Mouse (Mus musculus) spleen, postnatal 4 days (tissue): ENCODE data around the gene Ostn.

Experiments used
- DNase-seq, 2 experiments: peaks; one replicate each; pipeline ENCODE4 v3.0.0; 2022; ENCODE audit warnings: low spot score in 2 of 2

The Ostn gene

GRCm38 (mm10) chr16:27387634-27388611 is 80.6 kb downstream of the Ostn start:
- DNase-seq, result no peak

- peak; percentile 55 to 79 for DNase-seq
Observed at GRCm38 (mm10) chr16:27388761-27389451, 81.6 kb downstream of the Ostn start, which contains the start of gene Ccdc50. Gene Ccdc50 (plus strand): TSS chr16:27388869.

GRCm38 (mm10) chr16:27389534-27390282 is 82.4 kb downstream of the Ostn start:
- no peak for DNase-seq

GRCm38 (mm10) chr16:27390306-27390705 is 83.0 kb downstream of the Ostn start:
- no peak for DNase-seq

GRCm38 (mm10) chr16:27391845-27392244 is 84.6 kb downstream of the Ostn start:
- no peak for DNase-seq

- DNase-seq, result no peak
Observed at GRCm38 (mm10) chr16:27395251-27396037, 88.2 kb downstream of the Ostn start.

GRCm38 (mm10) chr16:27396951-27397350 is 89.7 kb downstream of the Ostn start:
- DNase-seq, result no peak

- DNase-seq, result no peak
Observed at GRCm38 (mm10) chr16:27399026-27399718, 91.9 kb downstream of the Ostn start.

GRCm38 (mm10) chr16:27399719-27400253 is 92.5 kb downstream of the Ostn start:
- DNase-seq, result no peak
